Mouse (Mus musculus) neural tube, embryonic 12.5 days (tissue): ENCODE measurements at regions not wholly inside any gene's neighbourhood (a gene's known extent, or its start where the extent isn't known, plus 50 kb on each side); places are given as distances from the start of the nearest gene placed in this dataset.

Source experiments
- ATAC-seq: fragments of 200-750 bp; cut with Nextera tagmentation; 2 replicates; pipeline ENCODE4 v1.8.0; 2017; ENCODE audit warnings: low read depth, mild to moderate bottlenecking, moderate TSS enrichment, moderate library complexity; ENCODE audit not compliant: low FRiP score
- H3K27ac ChIP-seq: fragments of 300-500 bp; sonication (generic); 2 replicates; pipeline ENCODE4 v1.5.1; 2016
- H3K27me3 ChIP-seq: fragments of 300-500 bp; sonication (generic); replicated peaks from 2 replicates; pipeline ENCODE4 v1.6.1; 2016; ENCODE audit warnings: mild to moderate bottlenecking
- H3K36me3 ChIP-seq: fragments of 300-500 bp; sonication (generic); 2 replicates; pipeline ENCODE4 v1.6.1; 2016; ENCODE audit warnings: mild to moderate bottlenecking
- H3K4me1 ChIP-seq: fragments of 300-500 bp; sonication (generic); 2 replicates; pipeline ENCODE4 v1.6.1; 2016
- H3K4me2 ChIP-seq: fragments of 300-500 bp; sonication (generic); replicated peaks from 2 replicates; pipeline ENCODE4 v1.6.1; 2016; ENCODE audit warnings: mild to moderate bottlenecking
- H3K4me3 ChIP-seq: fragments of 300-500 bp; sonication (generic); 2 replicates; pipeline ENCODE4 v1.5.1; 2016
- H3K9ac ChIP-seq: fragments of 300-500 bp; sonication (generic); 2 replicates; pipeline ENCODE4 v1.6.1; 2016; ENCODE audit warnings: mild to moderate bottlenecking
- H3K9me3 ChIP-seq: fragments of 300-500 bp; sonication (generic); 2 replicates; pipeline ENCODE4 v1.6.1; 2016; ENCODE audit warnings: mild to moderate bottlenecking
- WGBS: fragments of 180-500 bp; shearing (Covaris S2); methylation state at CpG from one replicate; pipeline ENCODE4 v1.1.7; 2016; 5-methylcytosine and 5-hydroxymethylcytosine counted together

GRCm38 (mm10) chr15:96197413-96197812 lies 89.9 kb upstream of the Arid2 start:
- 78% methylated on average over 10 of the region's 10 CpGs for WGBS
- H3K36me3 ChIP-seq, result no peaks in the 10 kb centered on the region
- no peak overlapping the region for H3K27ac ChIP-seq
- no peak overlapping the region for H3K4me2 ChIP-seq
- ATAC-seq, result no peak
- no peak overlapping the region for H3K9ac ChIP-seq
- H3K9me3 ChIP-seq, result no peaks in the 10 kb centered on the region; the same call in 1 of the 2 replicates
- no peak overlapping the region for H3K4me3 ChIP-seq
- H3K4me1 ChIP-seq, result no peaks in the 10 kb centered on the region
- H3K27me3 ChIP-seq, result no peaks in the 10 kb centered on the region

- Histone ChIP-seq H3K4me3 (no peak overlapping the region), H3K9me3 (no peaks in the 10 kb centered on the region; the same call in 1 of the 2 replicates), H3K4me2 (no peak overlapping the region), H3K27me3 (no peaks in the 10 kb centered on the region), H3K27ac (no peak overlapping the region), H3K36me3 (no peaks in the 10 kb centered on the region), H3K9ac (no peak overlapping the region), H3K4me1 (no peaks in the 10 kb centered on the region)
- 53% methylated on average over 5 of the region's 5 CpGs for WGBS
- no peak for ATAC-seq
These were observed 89.4 kb upstream of the Arid2 start for GRCm38 (mm10) chr15:96197932-96198331.

GRCm38 (mm10) chr15:96201273-96201672 lies 86.0 kb upstream of the Arid2 start:
- H3K9me3 ChIP-seq, result no peaks in the 10 kb centered on the region
- H3K9ac ChIP-seq, result no peak overlapping the region
- no peak overlapping the region for H3K27ac ChIP-seq
- 72% methylated on average over 3 of the region's 3 CpGs for WGBS
- no peak overlapping the region for H3K4me3 ChIP-seq
- H3K4me1 ChIP-seq, result no peaks in the 10 kb centered on the region
- H3K4me2 ChIP-seq, result no peak overlapping the region
- ATAC-seq, result no peak
- no peaks in the 10 kb centered on the region for H3K27me3 ChIP-seq
- H3K36me3 ChIP-seq, result no peaks in the 10 kb centered on the region

- H3K9ac ChIP-seq, result no peak overlapping the region
- ATAC-seq, result no peak
- H3K4me2 ChIP-seq, result no peak overlapping the region
- H3K27me3 ChIP-seq, result no peaks in the 10 kb centered on the region
- no peaks in the 10 kb centered on the region for H3K4me1 ChIP-seq
- H3K36me3 ChIP-seq, result no peaks in the 10 kb centered on the region
- H3K9me3 ChIP-seq, result no peaks in the 10 kb centered on the region
- H3K4me3 ChIP-seq, result no peak overlapping the region
- WGBS, result 93% methylated on average over 10 of the region's 10 CpGs
- H3K27ac ChIP-seq, result no peak overlapping the region
These were observed 85.4 kb upstream of the Arid2 start for GRCm38 (mm10) chr15:96201701-96202460.

- H3K36me3 ChIP-seq, result no peaks in the 10 kb centered on the region
- H3K9ac ChIP-seq, result no peak overlapping the region
- WGBS, result 94% methylated on average over 5 of the region's 5 CpGs
- no peak overlapping the region for H3K4me2 ChIP-seq
- no peak overlapping the region for H3K4me3 ChIP-seq
- no peak for ATAC-seq
- no peak overlapping the region for H3K27ac ChIP-seq
- H3K4me1 ChIP-seq, result no peaks in the 10 kb centered on the region
- H3K27me3 ChIP-seq, result no peaks in the 10 kb centered on the region
- H3K9me3 ChIP-seq, result no peaks in the 10 kb centered on the region
These were observed 83.1 kb upstream of the Arid2 start for GRCm38 (mm10) chr15:96204187-96204586.

- Histone ChIP-seq H3K27me3 (no peaks in the 10 kb centered on the region), H3K4me1 (no peaks in the 10 kb centered on the region), H3K36me3 (no peaks in the 10 kb centered on the region), H3K9ac (no peak overlapping the region), H3K4me2 (no peak overlapping the region), H3K9me3 (no peaks in the 10 kb centered on the region), H3K27ac (no peak overlapping the region), H3K4me3 (no peak overlapping the region)
- WGBS, result 82% methylated on average over 5 of the region's 5 CpGs
- ATAC-seq, result no peak
These were observed 82.7 kb upstream of the Arid2 start for GRCm38 (mm10) chr15:96204623-96205022.

- Histone ChIP-seq H3K27me3 (no peaks in the 10 kb centered on the region), H3K9ac (no peak overlapping the region), H3K36me3 (no peaks in the 10 kb centered on the region), H3K27ac (no peak overlapping the region), H3K9me3 (no peaks in the 10 kb centered on the region), H3K4me1 (no peaks in the 10 kb centered on the region), H3K4me3 (no peak overlapping the region), H3K4me2 (no peak overlapping the region)
- 82% methylated on average over 11 of the region's 11 CpGs for WGBS
- ATAC-seq, result no peak
These were observed 76.5 kb upstream of the Arid2 start for GRCm38 (mm10) chr15:96210721-96211400.

GRCm38 (mm10) chr15:96213541-96214312 lies 73.6 kb upstream of the Arid2 start:
- Histone ChIP-seq H3K27me3 (no peaks in the 10 kb centered on the region), H3K27ac (no peak overlapping the region), H3K4me1 (no peaks in the 10 kb centered on the region), H3K9ac (no peak overlapping the region), H3K36me3 (no peaks in the 10 kb centered on the region), H3K9me3 (no peaks in the 10 kb centered on the region), H3K4me3 (no peak overlapping the region), H3K4me2 (no peak overlapping the region)
- 84% methylated on average over 24 of the region's 24 CpGs for WGBS
- ATAC-seq, result no peak

- Histone ChIP-seq H3K27ac (no peak overlapping the region), H3K4me3 (no peak overlapping the region), H3K36me3 (no peaks in the 10 kb centered on the region), H3K4me1 (no peaks in the 10 kb centered on the region), H3K4me2 (no peak overlapping the region), H3K9me3 (no peaks in the 10 kb centered on the region), H3K9ac (no peak overlapping the region), H3K27me3 (no peaks in the 10 kb centered on the region)
- 94% methylated on average over 15 of the region's 15 CpGs for WGBS
- ATAC-seq, result no peak
These were observed 69.4 kb upstream of the Arid2 start for GRCm38 (mm10) chr15:96217896-96218295.

- 86% methylated on average over 7 of the region's 7 CpGs for WGBS
- H3K9me3 ChIP-seq, result no peaks in the 10 kb centered on the region
- no peaks in the 10 kb centered on the region for H3K27me3 ChIP-seq
These were observed 67.6 kb upstream of the Arid2 start for GRCm38 (mm10) chr15:96219746-96220145.

GRCm38 (mm10) chr15:96231969-96232368 lies 55.3 kb upstream of the Arid2 start:
- Histone ChIP-seq H3K4me1 (no peaks in the 10 kb centered on the region), H3K4me3 (no peak overlapping the region), H3K36me3 (no peaks in the 10 kb centered on the region), H3K27me3 (no peaks in the 10 kb centered on the region), H3K4me2 (no peak overlapping the region), H3K27ac (no peak overlapping the region), H3K9ac (no peak overlapping the region), H3K9me3 (no peaks in the 10 kb centered on the region)
- no peak for ATAC-seq
- WGBS, result 92% methylated on average over 3 of the region's 3 CpGs

More at GRCm38 (mm10) chr15:96219746-96220145, 67.6 kb upstream of the Arid2 start:
- Histone ChIP-seq H3K4me1 (no peaks in the 10 kb centered on the region), H3K27ac (no peak overlapping the region), H3K36me3 (no peaks in the 10 kb centered on the region), H3K4me2 (no peak overlapping the region), H3K9ac (no peak overlapping the region), H3K4me3 (no peak overlapping the region)
- ATAC-seq, result no peak

- no peaks in the 10 kb centered on the region for H3K27me3 ChIP-seq
- H3K4me3 ChIP-seq, result no peak overlapping the region
- no peak overlapping the region for H3K4me2 ChIP-seq
- ATAC-seq, result no peak
- H3K9me3 ChIP-seq, result no peaks in the 10 kb centered on the region
- no peaks in the 10 kb centered on the region for H3K36me3 ChIP-seq
- no peak overlapping the region for H3K27ac ChIP-seq
- no peak overlapping the region for H3K9ac ChIP-seq
- no peaks in the 10 kb centered on the region for H3K4me1 ChIP-seq
These were observed 54.2 kb upstream of the Arid2 start for GRCm38 (mm10) chr15:96233113-96233512.
